In the genomic region with DNA sequence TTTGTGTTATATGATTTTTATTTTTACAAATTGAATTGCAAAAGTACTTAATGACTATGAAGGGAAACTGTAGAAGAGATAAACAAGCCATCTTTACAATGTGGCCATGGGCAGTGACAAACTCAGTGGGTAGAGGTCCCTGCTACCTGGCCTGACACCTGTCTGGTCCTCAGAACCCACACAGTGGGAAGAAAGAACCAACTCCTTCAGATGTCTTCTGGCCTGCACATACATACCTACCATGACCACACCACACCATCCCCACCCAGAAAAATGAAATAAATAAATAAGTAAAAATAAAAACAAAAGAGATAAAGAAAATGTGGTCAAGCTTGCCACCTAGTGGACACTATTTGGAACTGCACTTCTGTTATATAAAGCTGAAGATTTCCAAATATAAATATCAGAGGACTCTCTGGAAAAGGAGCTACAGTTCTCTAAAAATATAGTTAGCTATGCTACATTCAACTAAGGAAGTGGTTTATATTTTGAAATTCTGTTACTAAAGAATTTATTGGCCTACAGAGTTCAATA, we compare ENCODE assay signal across 10 mouse cellular contexts. TPM values are rescaled to one million over a fixed set of nuclear protein-coding genes. Genes with fewer than 3 reads are reported as not detected.
DNase-seq lines count a peak whose midpoint lies in the region; ATAC-seq and TF ChIP-seq lines count a peak whose summit lies in the region.
"Had no signal": no experiment of that assay in that cellular context is flagged by ENCODE, and none has a peak within 500 bp of the region (broad histone marks: within the 10 kb centered on the region; RNA-seq: fewer than 3 reads in every experiment).

No protein-coding gene starts in this region.

- no peak overlapping the region for H3K4me3 ChIP-seq in left cerebral cortex, adult 2 months
- H3K4me3 ChIP-seq: megakaryocyte, embryonic 14.5 days had no signal

- peak; percentile 44 for DNase-seq in embryo, embryonic 10.5 days (ENCODE audit: low spot score)
- DNase-seq in embryo, embryonic 10 days (ENCODE audit: low spot score): no peak
- no peak for DNase-seq in left cerebral cortex, adult 2 months (ENCODE audit: extremely low spot score in 1 of 2, low spot score in 2 of 2)
- no peak for DNase-seq in left cerebral cortex, adult 11 months (ENCODE audit: low spot score)
- DNase-seq in lung, postnatal 36 days: peak; percentile 41
- no peak for DNase-seq in urinary bladder, postnatal 25 days (ENCODE audit: low spot score)
- DNase-seq in right cerebral cortex, postnatal 14 days: no peak
- DNase-seq: cerebellum, adult 9-11 months had no signal

- peak overlapping the region; percentile 51 for H3K27ac ChIP-seq in left cerebral cortex, adult 2 months

- intact Hi-C loops in left cerebral cortex, adult 2 months (cut with DNase I): no loop called here

- peak; percentile 56 for ATAC-seq in CD4-positive, CD25-positive, alpha-beta regulatory T cell, adult 4 months

- peak; percentile 91 for TF ChIP-seq CTCF in left cerebral cortex, adult 2 months (IDR thresholded peaks at IDR 0.05)

RNA-seq across cellular contexts. Expression of a gene that starts 17.9 kb away (rescaled TPM):
- 10 to 100 TPM; 17.5 to 18.1 TPM for total RNA-seq in left cerebral cortex, adult 2 months (2021)
- 10 to 100 TPM; 14.6 to 17.4 TPM for polyA plus RNA-seq in CD4-positive, CD25-positive, alpha-beta regulatory T cell, adult 4 months (2017; shearing (Covaris generic))

RNA-seq across cellular contexts. Expression of a gene that starts 18.0 kb away (rescaled TPM):
- 10 to 100 TPM; 54.3 to 63.2 TPM for total RNA-seq in left cerebral cortex, adult 2 months (2021)
- 10 to 100 TPM; 24.0 to 34.4 TPM for polyA plus RNA-seq in CD4-positive, CD25-positive, alpha-beta regulatory T cell, adult 4 months (2017; shearing (Covaris generic))

RNA-seq across cellular contexts. Expression of a gene that starts 44.9 kb away (rescaled TPM):
- 10 to 100 TPM; 19.9 to 20.2 TPM for total RNA-seq in left cerebral cortex, adult 2 months (2021)
- 1 to 10 TPM; 1.2 to 1.3 TPM for polyA plus RNA-seq in CD4-positive, CD25-positive, alpha-beta regulatory T cell, adult 4 months (2017; shearing (Covaris generic))

Comparison
In these comparisons a context has a peak if more than half of its experiments do, and no peak if none do; other contexts are left out.
1. DNase-seq: peak in embryo, embryonic 10.5 days (single experiment) and lung, postnatal 36 days (single experiment); none in embryo, embryonic 10 days (single experiment), left cerebral cortex, adult 2 months (0 of 2), left cerebral cortex, adult 11 months (single experiment), urinary bladder, postnatal 25 days (single experiment) and right cerebral cortex, postnatal 14 days (single experiment).